Mouse (Mus musculus): ENCODE data around the gene Dpm1. TPM values are rescaled to one million over a fixed set of nuclear protein-coding genes. Genes with fewer than 3 reads are reported as not detected.

Dpm1 gene
- polyA plus RNA-seq, 2 experiments from 2014 or later: 101 to 112 TPM

GRCm38 (mm10) chr2:168229116-168230025 is 1.0 kb downstream of the Dpm1 start:
- ATAC-seq: peak; percentile 19

GRCm38 (mm10) chr2:168223326-168223725 is 7.1 kb downstream of the Dpm1 start:
- ATAC-seq: no peak

GRCm38 (mm10) chr2:168213788-168214397 is 16.5 kb downstream of the Dpm1 start:
- ATAC-seq: no peak

- no peak for ATAC-seq
Observed at GRCm38 (mm10) chr2:168207883-168208282, 22.5 kb downstream of the Dpm1 start.

DNA sequence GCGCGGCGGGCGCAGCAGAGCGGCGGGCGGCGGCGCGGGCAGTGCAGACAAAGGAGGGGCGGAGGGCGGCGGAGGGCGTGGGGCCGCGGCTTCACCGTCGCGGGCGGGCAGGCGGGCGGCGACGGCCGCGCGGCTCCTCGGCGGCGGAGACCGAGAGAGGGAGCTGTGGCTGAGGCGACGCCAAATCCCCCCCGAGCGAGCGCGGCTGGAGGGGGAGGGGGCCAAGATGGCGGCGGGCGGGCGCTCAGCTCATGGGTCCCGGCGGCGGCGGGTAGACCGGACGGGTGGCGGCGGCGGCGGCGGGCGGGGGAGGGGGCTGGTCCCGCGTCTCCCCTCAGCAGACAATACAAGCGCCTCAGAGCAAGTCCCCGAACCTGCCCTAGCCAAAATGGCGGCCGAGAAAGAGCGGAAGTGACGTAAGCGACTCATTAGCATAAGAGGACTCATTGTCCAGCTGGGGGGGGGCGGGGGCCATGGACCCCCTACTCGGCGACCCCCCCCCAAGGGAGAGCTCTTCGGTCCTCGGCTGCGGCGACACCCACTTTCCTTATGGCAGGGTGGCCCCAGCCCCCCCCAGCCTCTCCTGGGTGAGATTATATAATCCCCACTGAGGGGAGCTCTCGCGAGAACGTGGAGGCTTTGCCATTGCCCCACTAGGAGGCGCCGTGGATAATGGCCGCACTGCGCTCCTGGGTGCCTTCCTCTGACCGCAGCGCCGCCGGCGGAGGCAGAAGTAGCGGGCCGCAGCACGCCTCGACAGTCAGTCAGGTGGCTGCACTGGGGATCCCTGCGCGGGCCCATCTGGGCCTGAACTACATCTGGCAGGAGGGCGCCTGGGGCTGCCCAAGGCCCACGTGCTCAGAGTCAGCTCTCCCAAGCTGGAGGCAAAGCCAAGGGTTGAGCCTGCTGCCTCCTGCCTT is 23.4 kb downstream of the Dpm1 start, which contains the start of gene Adnp:
TSS of gene Adnp (minus strand) at position 388 of the 920 bp plus-strand sequence.
- peak; percentile 84 for ATAC-seq

- ATAC-seq: no peak
Observed at GRCm38 (mm10) chr2:168205681-168206631, 24.4 kb downstream of the Dpm1 start.

DNA sequence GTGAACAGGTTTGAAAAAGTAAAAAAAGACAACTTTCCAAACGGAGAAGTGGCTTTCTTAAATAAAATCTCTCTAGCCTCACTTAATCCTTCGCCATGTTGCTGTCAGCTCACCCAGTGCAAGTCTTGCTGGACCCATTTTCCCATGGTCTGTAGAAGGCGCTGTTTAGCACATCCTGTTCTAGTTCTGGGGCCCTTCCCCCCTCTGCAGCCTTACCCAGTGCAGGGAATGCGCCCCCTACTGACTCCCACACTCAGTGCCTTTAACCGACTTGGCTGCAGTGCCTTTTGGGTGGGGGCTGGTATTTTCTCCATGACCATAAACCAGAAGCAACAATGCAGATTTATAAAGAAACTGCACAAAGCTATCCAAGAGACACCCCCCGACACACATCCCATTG is 25.1 kb downstream of the Dpm1 start:
- peak; percentile 74 for ATAC-seq

DNA sequence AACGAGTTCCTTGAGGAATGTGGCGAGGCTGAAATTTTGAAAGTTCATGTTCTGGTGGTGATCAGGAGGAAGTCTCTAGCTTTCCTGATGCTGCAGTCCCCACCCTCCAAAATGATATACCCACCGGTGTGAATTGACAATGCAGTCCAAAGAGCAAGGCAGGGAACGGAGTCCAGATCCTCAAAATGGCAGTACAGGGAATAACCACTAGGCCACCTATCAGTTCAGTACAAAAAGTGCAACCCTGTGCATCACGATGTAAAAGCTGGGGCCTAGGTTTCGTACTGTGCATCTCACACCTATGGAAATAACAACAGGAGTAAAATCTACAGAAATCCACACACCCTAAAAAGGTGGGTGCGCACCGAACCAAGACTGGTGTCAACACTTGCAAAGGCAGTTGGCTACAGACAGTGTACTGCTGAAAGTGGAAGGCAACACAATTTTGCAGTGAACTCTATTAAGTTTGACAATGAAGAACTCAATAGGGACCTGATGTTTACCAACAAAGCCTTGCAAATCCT is 25.9 kb downstream of the Dpm1 start:
- no peak for ATAC-seq

- ATAC-seq: no peak
Observed at GRCm38 (mm10) chr2:168200014-168200691, 30.2 kb downstream of the Dpm1 start.

GRCm38 (mm10) chr2:168199476-168199875 is 30.9 kb downstream of the Dpm1 start:
- no peak for ATAC-seq

- ATAC-seq: no peak
Observed at GRCm38 (mm10) chr2:168198421-168198820, 32.0 kb downstream of the Dpm1 start.

DNA sequence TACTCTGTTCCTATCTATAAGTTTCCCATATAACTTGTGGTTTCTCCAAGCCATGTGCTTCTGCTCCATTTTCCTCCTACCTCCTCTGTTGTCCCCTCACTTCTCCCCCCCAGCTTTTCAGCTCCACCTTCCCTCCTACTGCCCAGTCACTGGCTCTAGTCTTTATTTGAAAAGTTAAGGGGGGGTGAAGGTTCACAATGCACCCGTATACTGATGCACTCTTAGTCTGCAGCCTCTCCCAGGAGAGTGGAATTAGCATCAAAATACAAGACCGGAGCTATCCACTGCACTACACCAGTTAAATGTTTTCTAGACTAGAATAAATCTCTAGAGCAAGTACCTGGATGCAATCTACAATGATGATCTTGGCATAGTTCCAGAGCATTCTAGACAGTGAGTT is 34.7 kb downstream of the Dpm1 start:
- no peak for ATAC-seq

DNA sequence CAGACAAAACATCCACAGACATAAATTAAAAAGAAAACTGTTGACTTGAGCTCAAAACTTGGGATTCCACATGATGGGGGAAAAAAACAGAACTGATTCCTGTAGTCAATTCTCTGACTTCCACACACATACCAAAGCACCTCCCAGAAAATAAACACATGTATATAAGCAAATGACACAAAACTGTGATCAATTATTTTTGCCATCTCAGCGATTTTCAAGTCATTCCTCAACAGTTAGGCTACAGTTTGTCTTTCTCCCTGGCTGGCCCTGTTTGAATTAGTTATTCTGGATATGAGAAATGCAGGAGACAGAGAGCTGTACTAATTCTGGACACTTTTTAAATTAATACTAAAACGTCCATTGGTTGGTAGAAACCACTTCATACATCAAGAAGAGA is 36.7 kb downstream of the Dpm1 start:
- ATAC-seq: no peak

DNA sequence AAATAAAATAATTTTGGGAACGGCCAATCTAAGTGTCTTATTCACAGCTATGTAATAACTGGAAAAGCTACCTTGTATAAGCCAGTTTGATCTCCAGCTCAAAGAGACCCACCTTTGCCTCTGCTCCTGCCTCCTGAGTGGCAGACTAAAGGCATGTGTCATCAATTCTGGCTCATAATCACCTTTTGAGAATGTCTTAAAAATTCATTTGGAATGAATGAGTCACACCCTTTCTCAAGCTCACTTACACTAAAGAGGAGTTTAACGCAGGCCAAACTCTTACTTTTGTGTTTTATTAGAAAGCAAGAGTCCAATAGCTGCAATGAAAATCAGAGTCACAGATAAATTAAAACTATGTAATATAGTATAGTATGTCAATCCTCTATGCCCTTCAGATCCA is 38.5 kb downstream of the Dpm1 start:
- ATAC-seq: no peak

DNA sequence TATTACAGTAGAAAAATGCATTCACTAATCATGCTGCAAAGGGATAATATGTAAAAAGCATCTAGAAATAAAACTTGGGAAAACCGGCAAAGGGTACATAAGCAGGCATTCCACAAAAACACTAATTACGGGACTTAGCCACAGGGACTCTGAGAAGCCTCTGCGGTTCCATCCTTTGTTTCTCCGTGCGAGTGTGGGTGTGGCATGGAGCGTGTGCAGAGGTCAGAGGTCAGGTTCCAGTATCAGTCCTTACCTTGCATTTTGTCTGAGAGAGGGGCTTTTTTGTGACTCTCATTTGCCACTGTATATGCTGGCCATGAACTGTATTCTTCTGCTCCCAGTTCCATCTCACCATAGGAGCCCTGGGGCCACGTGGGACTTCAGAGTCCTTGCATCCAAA is 54.4 kb downstream of the Dpm1 start:
- ATAC-seq: no peak

DNA sequence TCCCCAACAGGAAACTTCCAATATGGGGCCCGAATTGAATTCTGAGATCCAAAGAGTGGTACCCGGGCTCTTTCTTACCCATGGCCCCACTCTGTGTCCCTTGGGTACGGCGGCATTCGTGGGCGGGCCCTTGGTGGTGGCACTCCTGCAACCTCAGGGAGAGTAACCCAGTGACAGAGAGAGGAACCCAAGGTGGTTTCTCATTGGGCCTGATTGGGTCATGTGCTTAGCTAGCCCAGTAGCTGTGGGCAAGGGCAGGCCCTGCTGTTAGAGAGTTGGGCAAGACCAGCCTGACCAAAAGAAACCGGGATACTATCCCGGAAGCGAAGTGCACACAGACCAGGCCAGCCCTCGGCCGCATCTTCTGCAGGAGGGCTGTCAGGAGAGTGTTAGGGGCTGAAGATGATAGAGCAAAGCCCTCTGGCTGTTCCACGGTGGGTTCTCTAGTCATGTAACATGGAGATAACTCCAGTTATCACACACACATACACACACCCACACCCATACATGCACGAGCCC is 60.2 kb downstream of the Dpm1 start:
- ATAC-seq: peak; percentile 96

GRCm38 (mm10) chr2:168169800-168170113 is 60.6 kb downstream of the Dpm1 start:
- ATAC-seq: peak; percentile 40

GRCm38 (mm10) chr2:168168892-168169799 is 61.2 kb downstream of the Dpm1 start:
- ATAC-seq: no peak

DNA sequence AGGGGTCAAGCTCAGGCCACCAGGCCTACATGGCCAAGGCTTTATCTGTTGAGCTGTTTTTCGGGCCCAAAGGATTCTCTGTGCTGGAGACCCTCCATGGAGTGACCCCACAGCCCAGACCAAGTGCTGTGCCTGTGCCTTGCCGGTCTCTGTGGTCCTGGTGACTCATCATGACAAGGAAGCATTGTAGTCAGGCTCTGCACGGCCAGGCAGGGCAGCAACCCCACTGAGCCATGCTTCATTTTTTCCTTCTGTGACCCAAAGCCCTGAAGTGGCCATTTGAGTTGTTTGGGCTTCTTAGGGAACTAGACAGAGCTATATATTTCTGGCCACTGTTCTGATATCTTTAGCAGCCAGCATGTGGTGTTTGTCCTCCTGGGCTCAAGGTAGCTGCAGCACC is 62.6 kb downstream of the Dpm1 start:
- no peak for ATAC-seq
